Mouse (Mus musculus) forebrain, embryonic 14.5 days (tissue): ENCODE measurements around the gene Cox4i2. TPM values are rescaled to one million over a fixed set of nuclear protein-coding genes. Genes with fewer than 3 reads are reported as not detected.

ENCODE experiments used
- microRNA-seq: library from miRNA; unstranded; fragments of <30 nt; microRNA quantifications from one replicate; pipeline ENCODE4, GENCODE M21; 2016
- polyA plus RNA-seq: library from polyadenylated mRNA; unstranded; fragments of >200 nt; fragmentation: Nextera tagmentation; extraction: Ambion mirVana; gene quantifications from 2 replicates; pipeline ENCODE4 v1.2.1, GENCODE M21; 2014

The Cox4i2 gene
- polyA plus RNA-seq, 1 experiment from 2014 or later = 5.9 TPM

Small RNA genes within 50 kb of the gene (microRNA-seq; reads per million reads assigned to microRNA genes)
- not detected for gene Gm23802

Other genes with a start within 250 kb of the Cox4i2 start
- not detected in 2 replicates for gene Defb26, start 242.5 kb upstream of the Cox4i2 start, polyA plus RNA-seq
- not detected in 2 replicates for gene Defb28, start 235.9 kb upstream of the Cox4i2 start, polyA plus RNA-seq
- not detected in 2 replicates for gene Defb29, start 214.1 kb upstream of the Cox4i2 start, polyA plus RNA-seq
- not detected in 2 replicates for gene Gm17416, start 184.8 kb upstream of the Cox4i2 start, polyA plus RNA-seq
- not detected in 2 replicates for gene Defb21, start 181.4 kb upstream of the Cox4i2 start, polyA plus RNA-seq
- not detected in 2 replicates for gene Defb19, start 173.9 kb upstream of the Cox4i2 start, polyA plus RNA-seq
- gene Defb45, start 154.8 kb upstream of the Cox4i2 start, polyA plus RNA-seq = not detected in 2 replicates
- gene Defb36, start 149.8 kb upstream of the Cox4i2 start, polyA plus RNA-seq = not detected in 2 replicates
- not detected in 2 replicates for gene Defb25, start 131.1 kb upstream of the Cox4i2 start, polyA plus RNA-seq
- gene Rem1, start 127.2 kb upstream of the Cox4i2 start, polyA plus RNA-seq = 0.34 and 0.53 TPM in 2 replicates
- gene H13, start 84.7 kb upstream of the Cox4i2 start, polyA plus RNA-seq = 136 and 161 TPM in 2 replicates
- 35.8 and 42.6 TPM in 2 replicates for gene Mcts2, start 67.1 kb upstream of the Cox4i2 start, polyA plus RNA-seq
- gene Id1, start 17.9 kb upstream of the Cox4i2 start, polyA plus RNA-seq = 29.2 and 32.8 TPM in 2 replicates
- gene Bcl2l1, start 77.6 kb downstream of the Cox4i2 start, polyA plus RNA-seq = 179 and 189 TPM in 2 replicates
- 70.1 and 81.5 TPM in 2 replicates for gene Tpx2, start 93.8 kb downstream of the Cox4i2 start, polyA plus RNA-seq
- gene Mylk2, start 157.2 kb downstream of the Cox4i2 start, polyA plus RNA-seq = not detected in 2 replicates
- 4.0 TPM in 2 replicates for gene Foxs1, start 179.0 kb downstream of the Cox4i2 start, polyA plus RNA-seq
- 6.4 and 6.6 TPM in 2 replicates for gene Dusp15, start 197.5 kb downstream of the Cox4i2 start, polyA plus RNA-seq
- 2.5 and 4.3 TPM in 2 replicates for gene Ttll9, start 208.3 kb downstream of the Cox4i2 start, polyA plus RNA-seq